Comparison of ENCODE assay signal across 31 mouse cellular contexts in genomic region chr9:77397027-77397426, GRCm38 (mm10). TPM values are rescaled to one million over a fixed set of nuclear protein-coding genes. Genes with fewer than 3 reads are reported as not detected.
"Had no signal": no experiment of that assay in that cellular context is flagged by ENCODE, and none has a peak within 500 bp of the region (broad histone marks: within the 10 kb centered on the region; RNA-seq: fewer than 3 reads in every experiment).

No protein-coding gene starts in this region.

- H3K9me3 ChIP-seq: limb, embryonic 10.5 days; limb, embryonic 12.5 days; limb, embryonic 13.5 days; limb, embryonic 15.5 days; liver, embryonic 12.5 days; liver, embryonic 13.5 days; liver, embryonic 15.5 days; lung, embryonic 15.5 days; megakaryocyte, embryonic 14.5 days; midbrain, embryonic 10.5 days; midbrain, embryonic 12.5 days; midbrain, embryonic 13.5 days; neural tube, embryonic 12.5 days; neural tube, embryonic 13.5 days had no signal

- H3K36me3 ChIP-seq: limb, embryonic 10.5 days; limb, embryonic 12.5 days; limb, embryonic 13.5 days; limb, embryonic 15.5 days; liver, embryonic 12.5 days; liver, embryonic 13.5 days; liver, embryonic 15.5 days; lung, embryonic 15.5 days; midbrain, embryonic 10.5 days; midbrain, embryonic 12.5 days; midbrain, embryonic 13.5 days; neural tube, embryonic 12.5 days; neural tube, embryonic 13.5 days had no signal

- H3K27ac ChIP-seq: limb, embryonic 10.5 days; limb, embryonic 12.5 days; limb, embryonic 13.5 days; limb, embryonic 15.5 days; liver, embryonic 12.5 days; liver, embryonic 13.5 days; liver, embryonic 14.5 days; liver, embryonic 15.5 days; lung, embryonic 15.5 days; macrophage; midbrain, embryonic 10.5 days; midbrain, embryonic 12.5 days; midbrain, embryonic 13.5 days; neural tube, embryonic 12.5 days; neural tube, embryonic 13.5 days had no signal

- H3K27me3 ChIP-seq: limb, embryonic 12.5 days; limb, embryonic 13.5 days; limb, embryonic 15.5 days; liver, embryonic 12.5 days; liver, embryonic 13.5 days; liver, embryonic 15.5 days; lung, embryonic 15.5 days; megakaryocyte, embryonic 14.5 days; midbrain, embryonic 12.5 days; midbrain, embryonic 13.5 days; neural tube, embryonic 12.5 days; neural tube, embryonic 13.5 days had no signal

- H3K4me2 ChIP-seq: limb, embryonic 12.5 days; limb, embryonic 13.5 days; limb, embryonic 15.5 days; liver, embryonic 11.5 days; liver, embryonic 12.5 days; liver, embryonic 13.5 days; liver, embryonic 15.5 days; lung, embryonic 14.5 days; lung, embryonic 15.5 days; midbrain, embryonic 12.5 days; midbrain, embryonic 13.5 days; neural tube, embryonic 12.5 days; neural tube, embryonic 13.5 days had no signal

- H3K9ac ChIP-seq: limb, embryonic 12.5 days; limb, embryonic 13.5 days; limb, embryonic 15.5 days; liver, embryonic 12.5 days; liver, embryonic 13.5 days; liver, embryonic 14.5 days; liver, embryonic 15.5 days; liver, postnatal 0 days; lung, embryonic 14.5 days; lung, embryonic 15.5 days; midbrain, embryonic 12.5 days; midbrain, embryonic 13.5 days; neural tube, embryonic 12.5 days; neural tube, embryonic 13.5 days had no signal

- H3K4me1 ChIP-seq: limb, embryonic 12.5 days; limb, embryonic 13.5 days; limb, embryonic 15.5 days; liver, embryonic 12.5 days; liver, embryonic 13.5 days; liver, embryonic 15.5 days; lung, embryonic 15.5 days; megakaryocyte, embryonic 14.5 days; neural tube, embryonic 12.5 days; neural tube, embryonic 13.5 days had no signal

- ATAC-seq: liver, embryonic 12.5 days; liver, postnatal 0 days; lung, postnatal 0 days; midbrain, embryonic 13.5 days had no signal

- DNase-seq: left cerebral cortex, postnatal 4 days; liver; liver, embryonic 13.5 days; liver, postnatal 0 days; lung, adult 18-20 months; lung, adult 2 months; lung, embryonic 14.5 days; lung, postnatal 10 days; lung, postnatal 14 days; lung, postnatal 36 days; lung, postnatal 4 days had no signal

- H3K4me3 ChIP-seq: limb, embryonic 10.5 days; limb, embryonic 12.5 days; limb, embryonic 13.5 days; limb, embryonic 15.5 days; liver, embryonic 12.5 days; liver, embryonic 13.5 days; liver, embryonic 15.5 days; lung, embryonic 15.5 days; megakaryocyte, embryonic 14.5 days; midbrain, embryonic 10.5 days; midbrain, embryonic 12.5 days; midbrain, embryonic 13.5 days; myocyte; neural tube, embryonic 12.5 days; neural tube, embryonic 13.5 days had no signal

RNA-seq across cellular contexts. Expression of gene Mlip, which starts 44.3 kb away (rescaled TPM):
- polyA plus RNA-seq: liver, adult 2 months; liver, embryonic 12.5 days; liver, embryonic 13.5 days; liver, embryonic 14.5 days; liver, postnatal 0 days; macrophage; neural tube, embryonic 11.5 days had no signal
